Mouse (Mus musculus) liver, adult (tissue): ENCODE measurements around the gene Pml.
A peak's percentile ranks its signal among the peaks of the same experiment; 100 is the strongest.

Experiments
- GATA4 ChIP-seq: IDR thresholded peaks from 2 replicates; pipeline ENCODE4 v1.6.1; 2014; ENCODE audit warnings: mild to moderate bottlenecking, low read length; ENCODE audit not compliant: insufficient replicate concordance

Gene Pml

GRCm38 (mm10) chr9:58253033-58253804, 3.6 kb upstream of the Pml start, which contains the start of gene Stoml1:
TSS of gene Stoml1 (plus strand) at chr9:58253164.
- peak; percentile 60; the same call in 1 of the 2 replicates for TF ChIP-seq GATA4

- TF ChIP-seq GATA4 = no peak
Observed at GRCm38 (mm10) chr9:58250322-58250721, 736 bp upstream of the Pml start.

- TF ChIP-seq GATA4 = no peak
Observed at GRCm38 (mm10) chr9:58248746-58249413, 706 bp downstream of the Pml start.

GRCm38 (mm10) chr9:58247064-58247759, 2.4 kb downstream of the Pml start:
- TF ChIP-seq GATA4 = peak; percentile 72; the same call in 1 of the 2 replicates

- no peak for TF ChIP-seq GATA4
Observed at GRCm38 (mm10) chr9:58246083-58246591, 3.4 kb downstream of the Pml start.

- TF ChIP-seq GATA4 = no peak
Observed at GRCm38 (mm10) chr9:58243696-58244095, 5.9 kb downstream of the Pml start.

GRCm38 (mm10) chr9:58242696-58243095, 6.9 kb downstream of the Pml start:
- TF ChIP-seq GATA4 = no peak

- TF ChIP-seq GATA4 = no peak
Observed at GRCm38 (mm10) chr9:58241780-58242485, 7.7 kb downstream of the Pml start.

- no peak for TF ChIP-seq GATA4
Observed at GRCm38 (mm10) chr9:58234502-58235015, 15.0 kb downstream of the Pml start.

GRCm38 (mm10) chr9:58232374-58232773, 17.2 kb downstream of the Pml start:
- TF ChIP-seq GATA4 = peak; percentile 82; the same call in 1 of the 2 replicates

GRCm38 (mm10) chr9:58231746-58232145, 17.8 kb downstream of the Pml start:
- no peak for TF ChIP-seq GATA4

- no peak for TF ChIP-seq GATA4
Observed at GRCm38 (mm10) chr9:58228777-58229466, 20.7 kb downstream of the Pml start.

- no peak for TF ChIP-seq GATA4
Observed at GRCm38 (mm10) chr9:58225915-58226913, 23.4 kb downstream of the Pml start.

GRCm38 (mm10) chr9:58224356-58224755, 25.2 kb downstream of the Pml start:
- TF ChIP-seq GATA4 = no peak
